Mouse (Mus musculus) lung, postnatal 10 days (tissue): ENCODE data around the gene Col6a3.

Experiments used
- DNase-seq: peaks from one replicate; pipeline ENCODE4 v3.0.0; 2021

Col6a3 gene

DNA sequence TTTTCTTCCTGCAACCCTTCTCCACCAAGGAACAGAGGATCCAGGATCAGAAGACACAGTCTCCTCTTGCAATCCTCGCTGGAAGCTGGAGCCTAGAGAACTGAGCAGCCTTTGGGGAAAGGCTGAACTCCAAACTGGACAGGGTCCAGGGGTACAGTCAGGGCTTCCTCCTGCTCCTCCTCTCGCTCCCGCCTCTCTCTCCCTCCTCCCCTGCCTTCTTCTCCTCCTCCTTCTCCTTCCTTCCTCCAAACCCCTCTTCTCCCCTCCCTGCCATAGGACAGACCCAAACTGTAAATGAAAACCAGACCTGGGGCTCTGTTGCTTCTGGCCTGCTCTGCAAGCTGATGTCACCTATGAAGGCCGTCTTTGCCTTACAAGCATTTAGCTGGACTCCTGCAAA lies at the start of gene Col6a3:
Gene Col6a3 (minus strand): TSS at position 136 of the 400 bp plus-strand sequence.
- peak; percentile 83 for DNase-seq

DNA sequence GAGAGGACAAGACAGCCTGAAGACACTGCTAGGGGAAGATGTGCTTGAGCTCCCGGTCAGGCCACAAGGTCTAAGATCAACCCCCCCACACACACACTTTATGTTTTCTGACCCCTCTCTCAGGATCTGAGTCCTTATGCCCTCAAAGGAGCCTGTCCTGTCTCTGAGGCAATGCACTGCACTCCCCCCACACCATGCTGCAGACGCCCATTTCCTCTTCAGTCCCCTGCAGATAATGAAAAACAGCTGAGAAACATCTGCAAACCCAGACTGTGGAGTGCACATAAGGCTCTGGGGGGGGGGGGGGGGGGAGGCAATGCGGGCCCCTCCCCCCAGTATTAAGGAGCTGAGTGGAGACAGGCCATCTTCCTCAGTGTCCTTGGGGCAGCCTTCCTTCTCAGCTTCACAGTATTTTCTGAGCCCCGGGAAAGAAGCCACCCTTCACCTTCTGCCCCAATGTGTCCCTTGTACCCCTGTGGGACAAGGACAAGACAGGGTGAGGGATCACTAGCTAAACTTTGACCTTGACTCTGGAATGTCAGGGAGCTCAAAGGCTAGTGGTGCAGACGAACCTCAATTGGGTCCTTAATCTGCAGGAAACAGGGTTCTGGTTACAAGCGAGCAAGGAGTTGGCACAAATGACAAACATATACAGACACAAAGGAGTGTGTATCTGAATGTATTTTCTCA lies 42.1 kb upstream of the Col6a3 start:
- peak; percentile 42 for DNase-seq

DNA sequence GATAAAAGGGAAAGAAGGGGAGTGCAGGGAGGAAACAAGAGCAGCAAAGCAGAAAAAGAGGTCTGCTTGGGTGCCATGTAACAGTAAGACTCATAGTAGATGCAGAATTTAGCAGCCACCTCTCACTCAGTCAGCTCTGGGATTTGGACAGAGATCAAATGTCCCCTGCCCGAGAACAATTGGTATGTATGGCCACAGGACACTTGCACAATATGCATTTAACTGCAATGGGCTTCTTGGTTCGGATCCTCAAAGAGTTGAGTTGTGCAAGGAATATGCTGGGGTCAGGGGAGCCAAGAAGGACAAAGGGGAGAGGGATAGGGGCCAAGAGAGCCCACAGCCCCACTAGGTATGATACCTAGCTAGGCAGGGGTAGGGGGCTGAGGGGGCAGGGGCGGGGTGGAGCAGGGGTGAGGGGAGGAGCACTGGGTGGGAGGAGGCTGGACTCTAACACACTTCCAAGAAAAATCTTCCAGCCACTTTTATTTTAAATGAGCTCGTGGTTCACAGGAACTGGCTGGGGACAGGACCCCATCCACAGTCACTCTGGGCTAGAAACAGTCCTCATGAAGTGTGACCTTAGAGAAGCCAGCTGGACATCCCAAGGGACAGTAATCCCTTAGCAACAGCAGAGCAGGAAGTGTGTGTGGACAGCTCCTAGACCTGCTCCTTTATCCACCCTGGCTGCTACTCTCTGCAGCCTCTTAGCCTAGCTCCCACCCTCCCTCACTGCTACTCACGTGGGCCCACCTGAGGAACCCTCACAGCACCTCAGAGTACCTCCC lies 32.9 kb upstream of the Col6a3 start:
- peak; percentile 88 for DNase-seq

DNA sequence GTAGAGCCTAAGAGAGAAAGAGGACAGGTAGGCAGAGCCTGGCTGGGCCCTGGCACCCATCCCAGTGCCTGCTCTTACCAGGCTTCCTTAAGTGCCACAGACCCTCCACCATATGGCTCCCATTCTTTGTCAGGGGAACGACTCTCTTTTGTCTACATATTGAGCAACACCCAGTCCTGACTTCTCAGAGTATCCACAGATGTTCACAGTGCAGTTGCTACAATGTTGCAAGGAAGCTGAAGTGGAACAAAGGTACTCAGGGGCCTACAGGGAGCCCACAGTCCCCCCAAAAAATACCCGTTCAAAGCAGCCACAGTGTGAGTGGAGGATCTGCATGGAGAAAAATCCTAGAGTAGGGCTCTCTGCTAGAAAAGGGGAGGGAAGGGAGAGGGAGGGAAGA lies 32.2 kb upstream of the Col6a3 start:
- peak; percentile 32 for DNase-seq

DNA sequence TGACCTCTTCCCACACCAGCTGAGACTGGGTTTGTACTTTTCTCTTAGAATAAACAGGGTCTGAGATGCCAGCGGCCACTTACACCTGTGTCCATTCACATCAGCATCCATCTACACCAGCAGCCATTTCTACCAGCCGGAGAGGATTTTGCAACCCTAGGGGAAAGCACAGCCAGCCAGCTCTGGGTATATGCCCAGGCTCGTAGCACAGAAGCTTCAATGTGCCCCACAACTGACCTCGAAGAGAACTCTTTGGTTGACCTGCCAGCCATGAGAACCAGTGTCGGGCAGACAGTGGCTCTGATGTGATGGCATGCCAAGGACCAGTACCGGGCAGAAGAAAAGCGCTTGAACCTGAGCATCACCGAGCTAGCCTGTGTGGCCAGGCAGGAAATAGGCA lies 31.6 kb upstream of the Col6a3 start:
- DNase-seq = no peak

DNA sequence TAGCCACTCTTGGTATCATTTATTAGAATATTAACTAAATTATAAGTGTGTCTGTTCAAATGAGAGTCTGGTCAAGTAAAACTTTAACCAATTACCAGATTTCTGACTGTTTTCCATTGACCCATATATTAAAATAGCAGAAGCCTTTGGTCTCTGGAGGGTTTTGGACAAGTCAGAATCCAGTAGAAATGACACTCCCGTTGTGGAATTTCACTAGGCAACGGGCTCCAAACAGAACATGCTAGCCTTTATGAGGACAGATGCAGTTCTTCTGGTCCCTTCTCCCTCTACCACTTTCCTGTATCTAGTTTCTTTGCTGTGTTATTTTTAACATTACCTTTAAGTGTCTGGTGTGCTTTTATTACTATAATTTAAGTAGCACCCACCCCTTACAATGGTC lies 26.8 kb upstream of the Col6a3 start:
- peak; percentile 25 for DNase-seq

DNA sequence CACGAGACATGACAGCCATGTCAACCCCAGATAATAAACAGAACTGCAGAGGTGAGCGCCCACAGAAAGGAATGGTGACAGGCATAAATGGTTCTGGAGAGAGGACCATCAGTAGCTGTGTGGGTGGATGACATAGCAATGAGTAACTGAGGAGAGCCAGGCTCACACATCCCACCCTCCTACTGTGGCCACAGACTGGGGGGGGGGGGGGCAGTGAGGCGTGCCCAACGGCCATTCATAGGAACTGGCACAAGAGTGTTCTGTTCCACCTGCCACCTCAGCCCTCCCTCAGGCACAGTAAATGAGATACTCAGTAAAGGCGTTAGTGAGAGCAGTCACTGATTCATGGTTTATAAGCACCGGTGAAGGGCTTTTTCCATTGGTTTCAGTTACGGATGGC lies 23.0 kb upstream of the Col6a3 start:
- no peak for DNase-seq

DNA sequence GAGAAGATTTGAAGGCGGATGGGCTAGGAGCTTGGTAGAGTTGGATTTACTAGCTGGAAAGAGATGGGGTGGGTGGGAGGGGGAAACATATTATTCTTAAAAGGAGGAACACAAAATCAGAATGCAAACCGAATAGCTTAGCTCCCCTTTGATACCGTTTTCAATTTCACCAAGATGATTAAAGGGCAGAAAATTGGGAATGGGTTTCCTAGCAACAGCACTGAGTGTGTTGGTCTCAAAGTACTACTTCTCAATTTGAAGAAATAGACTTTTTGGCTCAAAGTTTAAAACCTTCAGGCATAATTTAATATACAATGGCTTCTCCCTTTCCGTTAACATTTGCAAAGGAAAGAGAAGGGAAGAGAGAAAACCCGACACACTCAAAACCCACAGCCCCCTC lies 12.1 kb upstream of the Col6a3 start:
- DNase-seq = no peak

DNA sequence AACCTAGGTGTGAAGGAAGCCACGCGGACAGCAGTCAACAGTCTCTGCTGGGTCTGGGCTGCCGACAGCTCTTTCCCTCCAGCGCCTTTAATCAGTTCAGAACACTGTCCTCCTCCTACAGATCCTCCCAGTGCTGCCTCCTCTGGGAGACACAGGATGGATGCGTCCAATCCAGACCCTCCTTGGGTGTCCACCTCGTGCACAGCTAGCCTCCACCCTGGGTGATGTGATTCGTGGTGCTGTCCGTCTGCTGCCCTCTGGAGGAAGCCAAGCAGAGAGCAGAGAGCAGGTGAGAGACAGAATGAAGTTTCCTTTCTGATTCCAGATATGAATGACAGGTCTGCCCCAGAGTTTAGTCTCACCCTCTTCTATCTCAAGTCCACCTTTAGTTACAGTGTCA lies 6.1 kb upstream of the Col6a3 start:
- DNase-seq = peak; percentile 50

DNA sequence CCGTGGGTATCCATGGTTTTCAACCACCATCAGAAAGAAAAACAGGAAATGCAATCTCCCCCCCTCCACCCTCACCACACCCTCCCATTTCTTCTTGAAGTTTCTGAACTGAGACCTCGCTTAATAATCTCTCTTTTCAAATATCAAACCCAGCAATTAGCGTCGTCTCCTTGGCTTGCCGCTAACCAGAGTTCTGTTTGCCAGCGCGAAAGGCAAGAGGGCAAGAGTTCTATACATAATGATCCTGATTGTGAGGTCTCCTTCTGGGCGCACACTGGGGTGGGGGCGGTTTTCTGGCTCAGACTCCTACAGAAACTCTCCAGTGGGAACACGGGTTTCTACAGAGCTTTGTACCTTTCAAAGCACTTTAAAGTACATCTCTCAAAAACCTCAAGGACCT lies 1.4 kb upstream of the Col6a3 start:
- DNase-seq = no peak

DNA sequence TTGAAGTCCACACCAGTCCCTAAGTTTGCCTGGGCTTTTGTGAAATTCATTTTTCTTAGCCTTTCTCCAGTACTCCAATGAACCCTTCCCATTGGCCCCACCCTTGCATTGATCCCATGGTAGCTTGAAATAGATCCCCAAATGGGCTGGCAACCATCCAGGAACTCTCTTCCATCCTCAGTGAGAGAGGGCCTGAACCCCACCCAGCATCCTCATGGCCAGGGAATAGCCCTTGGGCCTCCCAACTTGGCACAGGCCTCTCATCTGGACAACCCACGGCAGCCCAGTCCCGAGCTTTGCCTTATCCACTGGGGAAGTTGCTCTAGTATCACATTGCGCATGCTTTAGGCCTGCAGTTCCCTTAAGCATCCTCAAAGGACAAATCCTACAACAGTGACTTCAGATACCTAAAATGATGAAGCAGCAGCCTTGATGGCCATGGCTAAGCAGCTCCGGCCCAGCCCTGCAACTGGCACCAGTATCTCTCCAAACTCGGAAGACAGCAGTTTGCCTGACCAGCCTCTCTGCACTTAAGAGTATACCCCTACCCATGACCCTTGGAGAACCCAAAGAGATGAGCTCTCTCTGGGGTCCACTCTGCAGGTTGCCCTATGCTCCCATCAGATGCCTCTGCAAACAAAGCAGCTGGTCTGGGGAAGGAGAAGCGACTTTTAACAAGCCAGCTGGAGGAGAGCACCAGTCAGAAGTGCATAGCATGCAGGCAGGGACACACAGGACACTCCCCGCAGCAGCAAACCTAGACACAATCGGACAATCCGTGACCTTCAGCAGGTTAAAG lies 783 bp downstream of the Col6a3 start:
- DNase-seq = peak; percentile 33

DNA sequence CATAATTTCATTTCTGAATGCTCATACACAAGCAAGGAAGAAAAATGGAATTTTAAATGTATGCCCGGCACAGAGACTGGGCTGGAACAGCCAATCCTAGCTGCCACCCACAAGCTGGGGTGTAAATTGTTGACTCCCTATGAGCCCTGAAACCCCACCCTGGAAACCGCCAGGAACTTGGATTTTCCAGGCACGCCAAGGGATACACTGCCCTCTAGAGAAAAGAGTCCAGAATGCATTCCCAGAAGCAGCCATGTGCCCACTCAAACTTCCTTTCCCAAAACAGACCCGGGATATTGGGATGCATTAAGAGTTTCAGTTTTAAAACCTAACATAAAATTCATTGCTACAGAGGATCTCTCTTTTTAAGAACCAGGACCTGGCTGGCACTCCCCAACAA lies 3.5 kb downstream of the Col6a3 start:
- DNase-seq = peak; percentile 83

DNA sequence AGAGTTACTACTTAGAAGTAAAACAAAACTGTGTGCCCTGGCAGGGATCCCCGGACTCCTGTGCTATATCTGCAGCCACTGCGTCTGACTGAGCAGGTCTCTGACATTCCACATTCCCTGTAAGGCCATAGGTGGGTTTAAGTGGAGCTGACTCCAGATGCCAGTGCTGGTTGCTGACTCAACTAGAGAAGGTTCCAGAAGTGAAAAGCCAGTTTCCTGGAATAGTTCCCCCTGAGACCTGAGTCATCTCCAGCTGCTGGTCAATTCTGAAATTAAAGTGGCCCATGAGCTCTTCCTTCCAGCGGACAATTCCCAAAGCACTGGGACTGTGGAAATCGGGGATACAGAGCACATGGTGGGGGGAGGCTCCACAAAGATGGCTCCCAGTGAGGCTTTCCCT lies 5.1 kb downstream of the Col6a3 start:
- DNase-seq = peak; percentile 17

DNA sequence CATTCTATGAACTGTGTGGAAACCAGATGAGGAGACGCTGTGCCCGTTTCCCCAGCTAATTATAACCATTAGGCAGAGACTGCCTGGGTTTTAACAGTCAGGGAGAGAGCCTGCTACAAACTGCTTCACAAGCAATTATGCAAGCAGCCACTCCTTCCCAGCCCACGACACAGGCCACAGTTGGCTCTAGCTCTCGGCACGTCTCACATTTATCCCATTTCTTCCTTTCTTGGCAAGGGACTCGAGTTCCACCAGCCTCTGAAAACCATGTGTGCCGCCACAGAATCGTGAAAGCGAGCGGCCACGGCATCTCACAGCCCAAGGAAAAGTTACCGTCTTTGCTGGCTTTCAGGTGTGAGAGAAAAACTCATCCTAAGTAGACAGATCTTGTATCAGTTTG lies 5.5 kb downstream of the Col6a3 start:
- DNase-seq = peak; percentile 65

DNA sequence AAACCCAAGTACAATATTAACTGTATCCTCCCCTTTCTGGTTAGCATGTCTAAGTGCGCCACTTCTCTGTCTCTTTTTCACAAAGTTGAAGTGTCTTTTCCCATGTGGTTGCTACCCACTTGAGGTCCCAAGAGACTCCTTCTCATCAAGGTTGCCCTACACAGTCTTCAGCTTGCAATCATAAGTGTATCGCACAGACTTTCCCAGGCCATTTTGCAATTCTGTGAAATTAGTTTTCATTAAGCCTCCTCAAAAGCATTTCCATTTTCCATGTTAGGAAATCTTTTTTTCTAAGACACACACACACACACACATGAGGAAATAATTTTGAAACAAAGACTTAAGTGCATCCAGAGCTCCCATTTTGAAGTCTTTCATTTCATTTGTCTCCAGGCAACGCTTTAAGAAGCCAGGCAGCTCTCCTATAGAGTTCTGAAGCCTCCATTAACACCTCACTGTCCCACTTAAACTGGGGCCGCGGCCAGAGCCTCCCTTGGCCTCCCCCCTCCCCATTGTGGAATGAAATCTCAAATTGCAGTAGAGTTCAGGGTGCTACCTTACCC lies 7.5 kb downstream of the Col6a3 start:
- no peak for DNase-seq

DNA sequence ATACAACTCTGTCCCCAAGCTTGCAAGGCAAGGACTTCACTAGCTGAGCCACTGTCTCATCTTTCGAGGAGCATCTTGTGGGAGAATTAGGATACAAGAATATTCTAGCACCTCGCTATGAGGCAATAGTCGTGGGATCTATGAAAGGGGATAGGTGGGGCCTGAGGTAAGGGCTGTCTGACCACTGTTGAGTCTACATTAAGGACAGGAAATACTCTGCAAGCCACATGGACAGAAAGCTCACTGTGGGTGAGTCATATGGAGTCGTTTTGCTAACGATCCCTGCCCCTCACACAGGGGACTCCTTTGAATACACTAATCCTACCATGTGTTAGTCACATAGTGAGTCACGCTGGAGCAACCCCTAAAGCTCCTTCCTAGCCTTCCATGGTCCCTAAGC lies 9.1 kb downstream of the Col6a3 start:
- DNase-seq = no peak

DNA sequence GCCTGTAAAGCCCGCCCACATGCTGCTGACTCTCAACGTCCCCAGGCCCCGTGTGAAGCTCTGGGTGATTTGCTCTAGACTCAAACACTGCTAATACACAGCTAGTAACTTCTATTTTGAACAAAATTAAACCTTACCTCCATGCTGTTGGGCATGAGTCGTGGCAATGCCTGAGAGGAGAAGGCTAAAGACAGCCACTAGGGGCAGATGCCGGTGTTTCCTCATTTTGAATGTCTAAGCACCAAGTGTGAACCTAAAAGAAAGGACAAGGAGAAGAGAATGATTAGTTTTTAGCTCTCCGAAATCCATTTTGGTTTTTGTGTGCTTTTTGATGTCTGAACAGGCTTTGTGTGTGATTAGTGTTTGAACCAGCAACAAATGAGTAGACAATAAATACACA lies 13.8 kb downstream of the Col6a3 start:
- DNase-seq = no peak

DNA sequence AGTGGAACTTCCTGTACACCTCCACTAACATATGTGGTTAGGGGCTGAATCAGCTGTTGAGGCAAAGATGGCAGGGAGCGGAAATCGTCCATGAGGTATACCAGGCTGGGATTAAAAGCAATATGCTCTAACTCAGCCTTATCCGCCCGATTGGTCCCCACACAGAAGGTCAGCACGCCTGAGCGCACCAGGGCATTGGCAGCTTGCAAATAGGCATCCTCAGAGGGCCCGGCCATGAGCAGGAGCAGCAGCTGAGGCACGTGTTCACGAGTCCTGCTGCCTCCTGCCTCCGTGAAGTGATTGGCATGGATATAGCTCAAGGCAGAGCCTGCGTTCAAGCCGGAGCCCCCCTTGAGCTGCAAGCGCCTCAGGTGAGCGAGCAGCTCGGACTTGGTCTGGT lies 30.5 kb downstream of the Col6a3 start:
- DNase-seq = no peak

DNA sequence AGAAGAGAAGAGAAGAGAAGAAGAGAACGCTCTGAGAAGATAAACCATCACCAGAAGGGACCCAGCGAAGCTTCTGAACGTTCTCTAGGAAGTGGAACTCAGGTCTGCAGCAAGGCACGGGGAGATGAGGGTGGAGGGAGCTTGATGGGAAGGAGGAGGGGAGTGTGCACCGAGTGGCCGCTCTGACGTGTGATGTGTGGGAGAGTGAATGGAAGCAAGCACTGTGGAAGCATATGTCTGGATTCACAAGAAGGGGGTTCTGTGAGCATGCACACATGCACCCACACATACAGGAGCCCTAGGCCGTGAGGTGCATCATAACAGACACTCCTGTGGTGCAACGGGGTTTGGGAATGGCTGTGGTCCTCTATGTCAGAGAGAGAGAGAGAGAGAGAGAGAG lies 34.8 kb downstream of the Col6a3 start:
- DNase-seq = no peak

DNA sequence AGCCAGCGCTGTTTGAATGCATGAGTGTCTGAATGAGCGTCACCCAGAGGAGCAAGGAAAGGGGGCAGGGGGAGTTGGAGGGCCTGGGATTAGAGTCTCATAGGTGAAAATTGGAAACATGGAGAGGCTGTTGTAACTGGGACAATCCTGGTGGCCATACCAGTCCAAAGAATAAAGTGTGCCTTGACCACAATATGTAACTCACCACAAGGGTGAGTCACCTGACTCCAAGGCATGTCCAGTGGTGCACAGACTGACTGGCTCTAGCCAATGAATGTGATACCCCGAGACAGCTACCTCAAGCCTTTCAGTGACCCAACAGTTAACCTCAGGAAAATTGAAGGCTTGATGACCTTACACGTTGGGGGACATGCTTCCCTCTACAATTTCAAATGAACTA lies 40.7 kb downstream of the Col6a3 start:
- DNase-seq = no peak

DNA sequence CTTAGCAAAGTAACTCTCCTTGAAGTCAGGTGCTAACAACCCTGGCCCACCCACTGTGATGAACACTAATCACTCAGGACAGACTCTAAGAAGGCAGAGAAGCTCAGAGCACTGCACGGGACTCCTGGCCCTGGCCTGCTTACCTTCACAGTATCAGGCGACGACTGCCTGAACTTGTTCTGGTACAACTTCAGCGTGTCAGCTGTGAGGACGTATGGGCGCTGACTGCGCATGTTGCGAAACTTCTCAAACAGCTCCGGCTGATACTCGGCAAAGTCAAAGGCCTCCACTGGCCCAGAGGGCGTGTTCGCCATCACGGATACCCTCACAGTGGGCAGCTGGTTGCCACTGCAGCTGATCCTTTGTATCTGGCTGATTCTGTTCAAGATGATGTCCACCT lies 42.7 kb downstream of the Col6a3 start:
- DNase-seq = no peak

DNA sequence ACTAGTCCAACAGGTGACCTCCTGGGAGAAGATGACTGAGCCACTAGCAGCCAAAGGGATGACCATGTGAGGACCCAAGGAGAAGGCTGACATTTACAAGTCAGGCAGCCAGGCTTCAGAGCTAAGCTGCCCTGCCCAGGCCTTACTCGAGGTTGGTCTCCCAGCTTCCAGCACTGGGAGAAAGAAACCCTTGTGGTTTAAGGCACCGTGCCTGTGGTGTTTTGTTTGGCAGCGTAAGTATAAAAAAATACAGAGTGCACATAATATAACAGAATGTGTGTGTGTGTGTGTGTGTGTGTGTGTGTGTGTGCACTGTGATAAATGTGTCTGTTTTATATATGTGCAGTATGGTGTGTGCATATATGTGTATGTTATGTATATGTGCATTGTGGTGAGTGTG lies 43.3 kb downstream of the Col6a3 start:
- no peak for DNase-seq

DNA sequence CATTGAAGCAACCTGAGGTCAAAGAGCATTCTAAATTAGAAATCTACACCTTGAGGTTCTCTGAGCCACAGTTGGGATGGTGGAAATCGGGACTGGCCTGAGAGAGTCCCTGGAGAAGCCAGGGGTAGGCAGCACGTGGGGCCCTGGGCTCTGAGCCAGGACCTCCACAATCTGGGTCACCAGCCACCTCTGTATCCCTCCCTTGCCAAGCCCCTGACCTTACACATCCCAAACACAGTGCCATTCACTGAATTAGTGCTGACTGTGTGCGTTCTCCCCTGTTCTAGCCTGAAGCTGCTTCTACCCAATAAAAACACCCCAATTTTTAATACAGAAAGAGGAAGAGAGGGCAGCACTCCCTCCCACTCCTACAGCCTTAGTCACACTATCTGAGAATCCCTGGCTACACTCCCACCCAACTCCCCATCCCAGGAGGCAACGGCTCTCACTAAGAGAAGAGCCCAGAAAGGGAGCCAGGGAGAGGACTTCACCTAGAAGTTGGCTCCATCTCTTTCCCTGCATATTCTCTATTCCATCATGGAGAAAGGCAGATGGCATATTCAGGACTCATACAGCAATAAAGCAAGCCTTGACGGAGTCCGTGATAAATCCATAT lies 46.4 kb downstream of the Col6a3 start:
- DNase-seq = no peak
